Mouse (Mus musculus): Measurements from ENCODE around the gene Sprr4.

- TF ChIP-seq ZNF384 (IDR thresholded peaks at IDR 0.05; ENCODE audit: low read depth, low read length) (no peak), MAFK (IDR thresholded peaks at IDR 0.05; ENCODE audit: insufficient read depth, low read depth, low read length) (no peak), CHD2 (IDR thresholded peaks at IDR 0.05; ENCODE audit: low read depth, low read length) (no peak), ZC3H11A (IDR thresholded peaks at IDR 0.05; ENCODE audit: borderline replicate concordance, low read depth, low read length) (no peak)
Measured at GRCm38 (mm10) chr3:92503528-92503927, 3.2 kb upstream of the Sprr4 start.

Data from ES-E14 (cell line).